Mouse (Mus musculus): ENCODE data around the gene Sema5a. TPM values are rescaled to one million over a fixed set of nuclear protein-coding genes. Genes with fewer than 3 reads are reported as not detected.

Gene Sema5a
- polyA plus RNA-seq, 1 experiment from 2014 or later, result 16.0 TPM

DNA sequence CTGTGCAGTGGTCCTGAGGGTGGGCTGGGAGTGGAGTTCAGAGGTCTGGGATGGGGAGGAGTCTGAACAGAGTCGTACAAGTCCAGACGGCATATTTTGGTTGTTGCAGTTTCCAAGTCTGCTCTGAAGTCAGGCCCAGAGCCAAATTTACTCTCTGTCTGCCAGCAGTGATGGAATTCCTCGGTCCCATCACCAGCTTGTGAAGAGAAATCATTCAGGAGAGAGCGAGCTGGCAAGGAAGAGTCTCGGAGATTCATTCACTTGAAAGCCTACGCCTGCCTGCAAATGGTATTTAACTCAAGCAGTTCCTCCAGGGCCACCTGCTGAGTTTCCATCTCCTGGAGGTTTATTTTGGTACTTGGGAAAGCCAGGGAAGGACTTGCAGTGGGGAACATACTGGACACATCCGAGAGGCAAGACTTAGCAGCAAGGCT lies 13.3 kb downstream of the Sema5a start:
- H3K36me3 ChIP-seq, result no peaks in the 10 kb centered on the region
- no peak overlapping the region for H3K4me3 ChIP-seq (replicated peaks)
- H3K4me1 ChIP-seq (replicated peaks), result peaks cover 11% of the 10 kb centered on the region
- H3K9ac ChIP-seq, result no peak overlapping the region
- H3K27ac ChIP-seq, result peak overlapping the region; percentile 22; the same call in 1 of the 2 replicates
- no peaks in the 10 kb centered on the region for H3K9me3 ChIP-seq
- H3K4me2 ChIP-seq (replicated peaks), result no peak overlapping the region
- 0 out of 2 replicates have a peak, but pooled peaks have one; percentile 36 for ATAC-seq
- 45% methylated on average over 7 of the region's 7 CpGs for WGBS
- no peaks in the 10 kb centered on the region for H3K27me3 ChIP-seq (replicated peaks)

DNA sequence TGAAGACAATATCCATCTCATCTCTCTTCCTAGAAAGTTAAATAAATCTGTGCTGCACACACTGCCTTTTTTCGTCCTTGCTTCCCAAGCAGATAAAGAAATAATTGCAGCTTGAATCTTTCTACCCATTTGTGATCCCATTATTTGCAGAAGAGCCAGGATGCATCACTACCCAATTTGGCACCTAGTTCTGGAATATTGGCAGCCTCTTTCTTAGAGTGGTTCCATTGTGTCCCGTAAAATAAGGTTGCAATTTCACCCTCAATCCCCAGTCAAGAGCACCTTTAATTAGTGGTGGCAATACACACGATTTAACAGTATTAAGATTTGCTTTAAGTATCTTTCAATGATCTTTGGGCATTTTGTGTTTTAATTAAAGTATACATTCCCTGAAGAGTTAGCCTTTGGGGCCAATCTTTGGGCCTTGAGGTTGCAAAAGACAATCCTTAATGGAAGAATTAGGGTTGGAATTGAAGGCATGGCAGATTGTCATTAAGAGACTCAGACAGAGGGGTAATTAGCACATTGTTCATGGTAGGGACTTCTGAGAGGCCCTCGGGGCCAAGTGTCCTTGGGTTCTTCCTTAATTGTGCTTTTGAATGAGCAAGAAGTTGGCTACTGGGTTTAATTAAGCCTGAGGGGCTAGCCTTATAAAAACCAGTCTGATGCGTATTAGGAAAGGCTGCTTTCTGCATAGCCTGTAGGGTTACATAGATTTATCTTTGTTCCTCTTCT lies 14.9 kb downstream of the Sema5a start:
- Histone ChIP-seq H3K4me2 (replicated peaks) (no peak overlapping the region), H3K27ac (no peak overlapping the region), H3K36me3 (no peaks in the 10 kb centered on the region), H3K4me1 (replicated peaks) (peaks cover 11% of the 10 kb centered on the region), H3K9me3 (no peaks in the 10 kb centered on the region), H3K27me3 (replicated peaks) (no peaks in the 10 kb centered on the region), H3K4me3 (replicated peaks) (no peak overlapping the region), H3K9ac (no peak overlapping the region)
- 81% methylated on average over 5 of the region's 5 CpGs for WGBS
- no peak for ATAC-seq

DNA sequence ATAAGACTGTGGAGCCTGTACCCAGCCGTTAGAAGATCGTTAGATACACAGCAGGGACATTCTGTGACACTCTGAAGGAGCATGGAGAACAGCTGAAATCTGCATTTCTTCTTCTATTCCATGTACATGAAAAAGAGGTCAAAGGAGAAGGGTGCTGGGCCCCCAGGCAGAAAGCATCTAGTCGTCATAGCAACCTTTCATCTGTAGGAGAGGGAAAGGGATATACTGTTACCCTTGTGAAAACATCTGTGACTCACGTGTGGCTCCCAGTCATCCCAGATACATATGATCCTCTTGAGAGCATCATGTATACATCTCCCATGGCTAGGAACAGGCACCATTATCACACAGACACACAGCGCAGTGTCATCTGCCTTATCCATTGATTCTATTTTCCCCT lies 16.3 kb downstream of the Sema5a start:
- no peak overlapping the region for H3K4me2 ChIP-seq (replicated peaks)

DNA sequence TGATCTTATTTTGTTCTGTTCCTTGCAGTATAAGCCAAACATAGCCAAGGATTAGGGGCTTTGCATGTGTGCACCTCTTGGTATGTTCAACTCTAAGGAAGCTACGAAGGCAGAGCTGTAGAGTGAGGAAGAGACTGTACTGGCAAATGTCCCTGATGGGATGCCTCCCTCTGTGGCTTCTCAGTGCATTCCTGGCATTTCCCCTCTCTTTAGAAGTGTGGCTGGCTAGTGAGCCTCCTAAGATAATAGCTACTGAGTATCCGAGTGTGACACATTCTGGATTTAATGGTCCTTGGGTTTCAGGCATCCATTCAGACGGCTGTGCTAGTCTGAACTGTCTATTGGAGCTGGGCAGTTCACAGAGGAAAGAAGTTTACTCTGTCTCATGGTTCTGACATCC lies 19.0 kb downstream of the Sema5a start:
- H3K4me1 ChIP-seq (replicated peaks), result peaks cover 21% of the 10 kb centered on the region
- H3K4me3 ChIP-seq (replicated peaks), result no peak overlapping the region
- H3K9ac ChIP-seq, result no peak overlapping the region
- ATAC-seq, result no peak
- no peaks in the 10 kb centered on the region for H3K27me3 ChIP-seq (replicated peaks)
- H3K36me3 ChIP-seq, result no peaks in the 10 kb centered on the region
- H3K27ac ChIP-seq, result no peak overlapping the region
- H3K9me3 ChIP-seq, result no peaks in the 10 kb centered on the region
- H3K4me2 ChIP-seq (replicated peaks), result no peak overlapping the region
- 65% methylated on average over 3 of the region's 3 CpGs for WGBS

More for the DNA sequence above, 16.3 kb downstream of the Sema5a start:
- no peak overlapping the region for H3K27ac ChIP-seq
- ATAC-seq, result no peak
- WGBS, result 52% methylated on average over 5 of the region's 5 CpGs
- no peak overlapping the region for H3K4me3 ChIP-seq (replicated peaks)
- no peaks in the 10 kb centered on the region for H3K9me3 ChIP-seq
- H3K9ac ChIP-seq, result no peak overlapping the region
- no peaks in the 10 kb centered on the region for H3K27me3 ChIP-seq (replicated peaks)
- H3K36me3 ChIP-seq, result no peaks in the 10 kb centered on the region
- peaks cover 23% of the 10 kb centered on the region for H3K4me1 ChIP-seq (replicated peaks)

DNA sequence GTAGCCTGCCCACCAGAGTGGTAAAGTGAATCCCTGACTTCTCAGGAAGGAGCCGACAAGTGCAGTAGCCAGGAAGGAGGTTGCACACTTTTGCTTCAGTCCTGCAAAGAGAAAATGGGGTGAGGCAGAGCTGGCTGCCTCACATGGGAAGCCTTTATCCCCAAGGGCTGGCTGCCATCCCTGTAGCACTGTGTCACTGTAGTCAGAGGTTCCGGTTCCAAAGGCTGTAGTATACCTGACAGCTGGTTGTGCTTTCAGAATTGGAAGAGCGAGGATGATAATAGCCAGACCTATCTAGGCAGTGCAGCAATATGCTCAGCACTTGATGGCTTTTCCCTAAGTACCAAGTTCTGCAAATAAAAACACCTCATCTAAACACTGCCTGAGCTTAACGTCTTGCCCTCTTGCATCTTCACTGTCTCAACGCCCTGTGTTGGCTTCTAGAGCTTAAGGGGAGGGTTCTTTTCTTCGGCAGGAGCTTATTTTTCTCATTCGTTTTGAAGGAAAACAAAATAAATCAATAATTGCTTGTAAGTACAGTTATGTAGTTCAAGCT lies 20.3 kb downstream of the Sema5a start:
- peak; percentile 55 for ATAC-seq
- H3K4me2 ChIP-seq (replicated peaks), result no peak overlapping the region
- H3K36me3 ChIP-seq, result no peaks in the 10 kb centered on the region
- peaks cover 21% of the 10 kb centered on the region for H3K4me1 ChIP-seq (replicated peaks)
- H3K4me3 ChIP-seq (replicated peaks), result no peak overlapping the region
- H3K9me3 ChIP-seq, result no peaks in the 10 kb centered on the region
- H3K27ac ChIP-seq, result peak overlapping the region; percentile 54
- WGBS, result 52% methylated on average over 7 of the region's 7 CpGs
- H3K9ac ChIP-seq, result no peak overlapping the region
- no peaks in the 10 kb centered on the region for H3K27me3 ChIP-seq (replicated peaks)

DNA sequence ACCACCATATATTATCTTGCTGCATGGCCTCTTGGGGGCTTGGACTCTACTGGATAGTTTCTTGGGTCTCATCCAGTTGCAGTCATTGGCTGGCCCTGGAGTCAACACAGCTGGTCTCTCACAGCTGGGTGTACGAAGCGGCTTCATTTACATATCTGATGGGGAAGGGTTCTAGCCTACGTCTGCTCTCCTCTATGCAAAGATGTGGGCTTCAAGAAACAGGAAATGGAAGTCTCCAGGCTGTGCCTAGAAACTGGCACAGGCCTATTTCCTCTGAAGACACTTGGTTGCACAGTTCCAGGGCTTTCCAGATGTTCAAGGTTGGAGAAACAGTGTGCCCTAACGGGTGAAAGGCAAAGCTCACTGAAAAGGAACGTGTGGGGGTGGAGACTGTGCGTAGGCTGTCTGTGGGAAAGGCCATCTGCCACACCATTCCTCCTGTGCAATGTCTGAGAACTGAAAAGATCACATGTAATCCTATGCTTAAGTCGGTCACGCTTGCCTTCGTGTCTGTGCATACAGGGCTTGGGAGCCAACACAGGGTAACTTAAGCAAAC lies 20.8 kb downstream of the Sema5a start:
- Histone ChIP-seq H3K4me1 (replicated peaks) (peaks cover 21% of the 10 kb centered on the region), H3K9me3 (no peaks in the 10 kb centered on the region), H3K27me3 (replicated peaks) (no peaks in the 10 kb centered on the region), H3K36me3 (no peaks in the 10 kb centered on the region), H3K27ac (peak overlapping the region; percentile 66), H3K4me2 (replicated peaks) (no peak overlapping the region), H3K9ac (no peak overlapping the region), H3K4me3 (replicated peaks) (no peak overlapping the region)
- WGBS, result 53% methylated on average over 9 of the region's 9 CpGs
- ATAC-seq, result peak; percentile 94

DNA sequence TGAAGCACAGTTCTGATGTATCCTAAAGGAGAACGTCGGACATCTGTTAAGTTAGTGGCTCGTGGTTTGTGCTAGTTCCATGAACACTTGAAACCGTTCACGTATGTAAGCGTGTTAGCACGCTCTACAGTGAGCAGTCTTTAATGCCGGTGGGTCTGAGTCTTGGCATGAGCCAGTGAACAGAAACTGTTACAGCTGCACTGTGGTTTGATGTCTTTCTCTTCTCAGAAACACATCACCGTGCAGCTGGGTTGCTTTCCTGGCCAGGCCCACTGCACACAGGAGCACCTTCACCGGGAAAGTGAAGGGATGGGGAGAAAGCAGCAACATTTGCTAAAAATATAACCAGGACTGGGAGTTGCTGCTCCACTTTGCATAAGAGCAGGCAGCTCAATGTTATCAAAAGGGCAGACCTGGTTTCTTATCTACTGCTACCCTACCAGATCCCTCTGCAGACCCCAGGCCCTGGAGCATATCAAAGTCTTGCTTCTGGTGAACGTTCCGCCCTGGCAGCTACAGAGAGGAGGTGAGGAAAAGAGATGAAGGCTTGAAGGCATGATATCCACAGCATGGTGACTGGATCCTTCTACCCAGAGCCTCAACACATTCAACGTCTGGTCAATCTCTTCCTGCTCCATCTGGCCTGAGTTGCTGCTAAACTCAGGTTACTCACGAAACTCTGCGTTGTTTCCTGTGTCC lies 21.7 kb downstream of the Sema5a start:
- Histone ChIP-seq H3K27me3 (replicated peaks) (no peaks in the 10 kb centered on the region), H3K9me3 (no peaks in the 10 kb centered on the region), H3K9ac (no peak overlapping the region), H3K27ac (peak overlapping the region; percentile 66; the same call in 1 of the 2 replicates), H3K4me2 (replicated peaks) (no peak overlapping the region), H3K36me3 (no peaks in the 10 kb centered on the region), H3K4me3 (replicated peaks) (no peak overlapping the region), H3K4me1 (replicated peaks) (peaks cover 21% of the 10 kb centered on the region; the same call in 1 of the 2 replicates)
- no peak for ATAC-seq
- 67% methylated on average over 15 of the region's 15 CpGs for WGBS

DNA sequence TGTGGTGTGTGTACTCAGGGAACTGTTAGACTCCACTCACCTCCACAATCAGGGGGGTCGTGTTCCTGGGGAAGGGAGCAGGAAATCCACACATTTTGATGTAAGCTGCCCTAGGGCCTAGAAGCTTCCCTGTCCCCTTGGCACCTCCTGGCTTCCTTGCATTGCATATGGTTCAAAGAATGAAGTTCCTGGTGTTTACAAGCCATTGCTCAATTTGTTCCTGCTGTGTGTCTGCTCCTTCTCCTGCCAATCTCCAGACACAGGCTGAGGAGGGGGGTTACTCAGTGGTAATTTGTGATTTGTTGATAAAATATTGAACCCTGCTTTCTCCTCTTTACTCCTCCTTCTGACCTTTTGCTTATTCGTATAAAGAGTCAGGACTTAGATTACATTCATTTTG lies 25.5 kb downstream of the Sema5a start:
- WGBS, result 49% methylated on average over 2 of the region's 2 CpGs
- no peak overlapping the region for H3K4me2 ChIP-seq (replicated peaks)

DNA sequence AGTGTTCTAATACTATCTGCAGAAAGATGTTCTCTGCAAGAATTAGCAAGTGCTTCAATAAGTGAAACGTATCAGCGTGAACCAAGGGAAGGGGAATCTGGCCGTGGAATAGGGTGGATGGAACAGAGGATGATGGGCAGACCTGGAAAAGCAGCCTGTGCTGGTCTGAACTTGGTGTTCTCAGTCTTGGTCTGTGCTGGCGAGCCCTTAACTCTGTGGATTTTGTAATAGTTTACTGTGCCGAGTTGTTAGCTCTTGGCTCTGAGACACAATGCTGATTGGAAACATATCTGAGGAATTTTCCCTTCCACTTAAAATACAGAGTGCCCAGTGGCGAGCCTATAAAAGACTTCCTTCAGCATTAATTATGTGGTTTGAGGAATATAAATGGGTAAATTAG lies 29.3 kb downstream of the Sema5a start:
- H3K27me3 ChIP-seq (replicated peaks), result no peaks in the 10 kb centered on the region
- peaks cover 5% of the 10 kb centered on the region; the same call in 1 of the 2 replicates for H3K36me3 ChIP-seq
- no peak overlapping the region for H3K4me2 ChIP-seq (replicated peaks)
- no peak overlapping the region for H3K27ac ChIP-seq
- ATAC-seq, result no peak
- no peaks in the 10 kb centered on the region for H3K4me1 ChIP-seq (replicated peaks)
- H3K4me3 ChIP-seq (replicated peaks), result no peak overlapping the region
- H3K9ac ChIP-seq, result no peak overlapping the region
- WGBS, result 87% methylated on average over 6 of the region's 6 CpGs
- no peaks in the 10 kb centered on the region for H3K9me3 ChIP-seq

More for the DNA sequence above, 25.5 kb downstream of the Sema5a start:
- H3K27ac ChIP-seq, result no peak overlapping the region
- no peak overlapping the region for H3K9ac ChIP-seq
- H3K27me3 ChIP-seq (replicated peaks), result no peaks in the 10 kb centered on the region
- H3K9me3 ChIP-seq, result no peaks in the 10 kb centered on the region
- no peak for ATAC-seq
- peaks cover 5% of the 10 kb centered on the region; the same call in 1 of the 2 replicates for H3K36me3 ChIP-seq
- no peak overlapping the region for H3K4me3 ChIP-seq (replicated peaks)
- H3K4me1 ChIP-seq (replicated peaks), result peaks cover 12% of the 10 kb centered on the region; the same call in 1 of the 2 replicates

DNA sequence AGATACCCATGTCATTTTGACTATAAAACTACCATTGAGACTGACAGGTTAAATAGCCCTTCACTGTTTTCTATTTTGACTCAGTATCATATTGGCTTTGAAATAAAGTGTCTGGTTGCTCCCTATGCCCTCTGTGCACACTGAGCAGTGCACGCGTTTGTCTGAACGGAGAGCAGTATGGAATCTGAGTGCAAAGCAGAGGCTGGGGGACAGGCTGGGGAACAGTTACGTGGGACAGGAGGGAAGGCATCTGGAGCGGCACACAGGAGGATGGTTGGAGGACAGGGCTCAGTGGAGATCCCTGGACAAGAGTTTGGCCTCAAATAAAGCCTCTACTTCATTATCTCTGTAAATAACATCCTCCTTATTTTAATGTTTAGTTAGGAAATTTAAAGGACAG lies 30.4 kb downstream of the Sema5a start:
- no peak overlapping the region for H3K4me2 ChIP-seq (replicated peaks)
- no peaks in the 10 kb centered on the region for H3K9me3 ChIP-seq
- no peak overlapping the region for H3K27ac ChIP-seq
- no peak for ATAC-seq
- peaks cover 5% of the 10 kb centered on the region; the same call in 1 of the 2 replicates for H3K36me3 ChIP-seq
- WGBS, result 83% methylated on average over 5 of the region's 5 CpGs
- no peaks in the 10 kb centered on the region for H3K27me3 ChIP-seq (replicated peaks)
- no peak overlapping the region for H3K9ac ChIP-seq
- H3K4me3 ChIP-seq (replicated peaks), result no peak overlapping the region
- H3K4me1 ChIP-seq (replicated peaks), result no peaks in the 10 kb centered on the region

DNA sequence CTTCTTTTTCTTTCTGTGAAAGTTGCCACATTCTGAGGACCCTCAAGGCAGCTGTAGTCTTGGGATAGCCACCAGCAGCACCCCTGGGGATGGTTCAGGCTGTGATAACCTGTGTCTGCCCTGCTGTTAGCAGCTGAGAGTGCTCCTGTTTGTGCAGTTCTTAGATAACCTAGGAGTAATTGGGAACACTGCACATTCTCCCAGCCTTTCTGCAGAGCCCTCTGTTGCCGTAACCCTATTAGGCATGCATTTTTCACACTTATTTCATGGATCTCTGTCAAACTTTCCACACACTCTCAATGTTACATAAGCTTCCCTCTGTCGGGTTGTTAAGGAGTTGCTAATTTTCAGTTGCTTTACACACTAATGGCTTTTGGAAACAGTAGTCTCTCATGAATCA lies 34.0 kb downstream of the Sema5a start:
- no peak for ATAC-seq
- H3K4me2 ChIP-seq (replicated peaks), result no peak overlapping the region
- no peaks in the 10 kb centered on the region for H3K27me3 ChIP-seq (replicated peaks)
- no peak overlapping the region for H3K4me3 ChIP-seq (replicated peaks)
- 52% methylated on average over 2 of the region's 2 CpGs for WGBS
- H3K9ac ChIP-seq, result no peak overlapping the region
- H3K27ac ChIP-seq, result no peak overlapping the region
- no peaks in the 10 kb centered on the region for H3K9me3 ChIP-seq
- no peaks in the 10 kb centered on the region; the same call in 1 of the 2 replicates for H3K4me1 ChIP-seq (replicated peaks)
- H3K36me3 ChIP-seq, result no peaks in the 10 kb centered on the region

DNA sequence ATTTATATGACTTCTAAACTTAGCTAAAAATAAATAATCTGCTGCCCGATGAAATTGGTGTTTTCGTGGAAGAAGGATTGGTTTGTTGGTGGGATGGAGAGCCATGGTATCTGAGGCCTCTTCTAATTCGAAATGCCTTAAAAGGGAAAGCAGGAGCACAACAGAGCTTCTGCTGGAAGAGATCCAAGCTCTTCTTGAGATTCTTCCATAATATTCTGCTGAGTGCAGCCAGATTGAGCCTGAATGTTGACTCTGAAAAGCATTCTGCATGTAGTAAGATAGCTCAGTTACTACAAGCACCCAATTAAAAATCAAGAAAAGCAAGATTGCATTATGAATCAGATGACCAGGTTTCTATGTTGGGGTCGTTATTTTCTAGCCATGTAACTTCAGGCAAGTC lies 36.8 kb downstream of the Sema5a start:
- 48% methylated on average over 4 of the region's 4 CpGs for WGBS
- Histone ChIP-seq H3K27ac (peak overlapping the region; percentile 65), H3K4me1 (replicated peaks) (no peaks in the 10 kb centered on the region; the same call in 1 of the 2 replicates), H3K4me3 (replicated peaks) (no peak overlapping the region), H3K9ac (no peak overlapping the region), H3K36me3 (no peaks in the 10 kb centered on the region), H3K4me2 (replicated peaks) (no peak overlapping the region), H3K27me3 (replicated peaks) (no peaks in the 10 kb centered on the region), H3K9me3 (no peaks in the 10 kb centered on the region)
- peak; percentile 25; the same call in 1 of the 2 replicates for ATAC-seq

All from intestine, embryonic 15.5 days (tissue).